Mouse (Mus musculus): ENCODE measurements around the gene Armc6.
A peak's percentile ranks its signal among the peaks of the same experiment; 100 is the strongest.
"Not testable (repeated sequence)": the region's sequence is repeated elsewhere in the genome, so short reads cannot be mapped to it uniquely, and the experiment has no call there.

Armc6 gene

GRCm38 (mm10) chr8:70230837-70231236 lies 3.4 kb downstream of the Armc6 start:
- DNase-seq (ENCODE audit: low read depth, low spot score), result no peak

GRCm38 (mm10) chr8:70227997-70228396 lies 6.3 kb downstream of the Armc6 start:
- no peak for DNase-seq (ENCODE audit: low read depth, low spot score)

GRCm38 (mm10) chr8:70223341-70223740 lies 10.9 kb downstream of the Armc6 start:
- no peak for DNase-seq (ENCODE audit: low read depth, low spot score)

GRCm38 (mm10) chr8:70222041-70222440 lies 12.2 kb downstream of the Armc6 start:
- DNase-seq (ENCODE audit: low read depth, low spot score), result no peak

- no peak for DNase-seq (ENCODE audit: low read depth, low spot score)
Measured at GRCm38 (mm10) chr8:70220911-70221310, 13.4 kb downstream of the Armc6 start.

GRCm38 (mm10) chr8:70220236-70220840 lies 13.9 kb downstream of the Armc6 start:
- no peak for DNase-seq (ENCODE audit: low read depth, low spot score)

GRCm38 (mm10) chr8:70219107-70219684 lies 15.1 kb downstream of the Armc6 start:
- DNase-seq (ENCODE audit: low read depth, low spot score), result no peak

GRCm38 (mm10) chr8:70217441-70217840 lies 16.8 kb downstream of the Armc6 start:
- DNase-seq (ENCODE audit: low read depth, low spot score), result no peak

- no peak for DNase-seq (ENCODE audit: low read depth, low spot score)
Measured at GRCm38 (mm10) chr8:70216566-70216965, 17.7 kb downstream of the Armc6 start.

GRCm38 (mm10) chr8:70216161-70216560 lies 18.1 kb downstream of the Armc6 start:
- DNase-seq (ENCODE audit: low read depth, low spot score), result not testable (repeated sequence)

GRCm38 (mm10) chr8:70215092-70215491 lies 19.2 kb downstream of the Armc6 start:
- DNase-seq (ENCODE audit: low read depth, low spot score), result no peak

GRCm38 (mm10) chr8:70214411-70214810 lies 19.9 kb downstream of the Armc6 start:
- no peak for DNase-seq (ENCODE audit: low read depth, low spot score)

GRCm38 (mm10) chr8:70212112-70213055 lies 21.9 kb downstream of the Armc6 start, which contains the start of gene Slc25a42:
Gene Slc25a42, minus strand, starts transcription at chr8:70212305.
- peak; percentile 99 for DNase-seq (ENCODE audit: low read depth, low spot score)

- DNase-seq (ENCODE audit: low read depth, low spot score), result no peak
Measured at GRCm38 (mm10) chr8:70211726-70212111, 22.5 kb downstream of the Armc6 start.

- no peak for DNase-seq (ENCODE audit: low read depth, low spot score)
Measured at GRCm38 (mm10) chr8:70211275-70211674, 23.0 kb downstream of the Armc6 start.

- DNase-seq (ENCODE audit: low read depth, low spot score), result no peak
Measured at GRCm38 (mm10) chr8:70210538-70210937, 23.7 kb downstream of the Armc6 start.

GRCm38 (mm10) chr8:70208130-70208529 lies 26.1 kb downstream of the Armc6 start:
- DNase-seq (ENCODE audit: low read depth, low spot score), result no peak

GRCm38 (mm10) chr8:70204757-70205156 lies 29.5 kb downstream of the Armc6 start:
- DNase-seq (ENCODE audit: low read depth, low spot score), result no peak

GRCm38 (mm10) chr8:70203072-70203471 lies 31.2 kb downstream of the Armc6 start:
- no peak for DNase-seq (ENCODE audit: low read depth, low spot score)

GRCm38 (mm10) chr8:70201417-70201816 lies 32.8 kb downstream of the Armc6 start:
- no peak for DNase-seq (ENCODE audit: low read depth, low spot score)

GRCm38 (mm10) chr8:70200098-70200681 lies 34.1 kb downstream of the Armc6 start:
- DNase-seq (ENCODE audit: low read depth, low spot score), result no peak

- no peak for DNase-seq (ENCODE audit: low read depth, low spot score)
Measured at GRCm38 (mm10) chr8:70197603-70198002, 36.7 kb downstream of the Armc6 start.

Data from WW6 (cell line).